Mouse (Mus musculus) ES-CJ7 (cell line): ENCODE results near the gene Rpl9-ps1.

ENCODE experiments used
- DNase-seq: peaks from one replicate; pipeline ENCODE4 v3.0.0; 2011; ENCODE audit warnings: low read depth, low spot score

The Rpl9-ps1 gene

GRCm38 (mm10) chr11:83623586-83623985 is 21.8 kb downstream of the Rpl9-ps1 start:
- DNase-seq, result no peak

GRCm38 (mm10) chr11:83619037-83619436 is 26.4 kb downstream of the Rpl9-ps1 start:
- DNase-seq, result no peak

GRCm38 (mm10) chr11:83618238-83618637 is 27.2 kb downstream of the Rpl9-ps1 start:
- no peak for DNase-seq

- no peak for DNase-seq
Measured at GRCm38 (mm10) chr11:83616586-83616985, 28.8 kb downstream of the Rpl9-ps1 start.

- DNase-seq, result no peak
Measured at GRCm38 (mm10) chr11:83610900-83611299, 34.5 kb downstream of the Rpl9-ps1 start.

- no peak for DNase-seq
Measured at GRCm38 (mm10) chr11:83606396-83606795, 39.0 kb downstream of the Rpl9-ps1 start.

- no peak for DNase-seq
Measured at GRCm38 (mm10) chr11:83605535-83605934, 39.9 kb downstream of the Rpl9-ps1 start.

GRCm38 (mm10) chr11:83604698-83605097 is 40.7 kb downstream of the Rpl9-ps1 start:
- DNase-seq, result no peak

- DNase-seq, result no peak
Measured at GRCm38 (mm10) chr11:83603399-83603798, 42.0 kb downstream of the Rpl9-ps1 start.

GRCm38 (mm10) chr11:83600576-83600975 is 44.8 kb downstream of the Rpl9-ps1 start:
- no peak for DNase-seq

GRCm38 (mm10) chr11:83598991-83599390 is 46.4 kb downstream of the Rpl9-ps1 start:
- no peak for DNase-seq

GRCm38 (mm10) chr11:83598207-83598837 is 47.1 kb downstream of the Rpl9-ps1 start:
- no peak for DNase-seq

- no peak for DNase-seq
Measured at GRCm38 (mm10) chr11:83597796-83598195, 47.6 kb downstream of the Rpl9-ps1 start.

GRCm38 (mm10) chr11:83595669-83596455 is 49.6 kb downstream of the Rpl9-ps1 start:
- DNase-seq, result no peak
